Mouse (Mus musculus) heart, embryonic 14.5 days (tissue): ENCODE data around the gene Gm8994. TPM values are rescaled to one million over a fixed set of nuclear protein-coding genes. Genes with fewer than 3 reads are reported as not detected.

ENCODE experiments used
- ATAC-seq: fragments of 200-750 bp; cut with Nextera tagmentation; 2 replicates; pipeline ENCODE4 v1.8.0; 2017; ENCODE audit warnings: low read depth, moderate TSS enrichment; ENCODE audit not compliant: insufficient number of reproducible peaks, insufficient read depth, low FRiP score
- H3K27ac ChIP-seq, 2 experiments: fragments of 200-500 bp in 1 of 2; fragments of 300-500 bp in 1 of 2; sonication (generic) in 1 of 2; replicated peaks in 1 of 2; 2 replicates each; pipeline ENCODE4 v1.5.1; 2012 to 2014; ENCODE audit warnings: low read depth in 2 of 2, low read length in 2 of 2, control low read depth in 1 of 2, mild to moderate bottlenecking in 1 of 2, mixed read lengths in 1 of 2; ENCODE audit not compliant: control insufficient read depth in 1 of 2, insufficient read depth in 1 of 2
- H3K27me3 ChIP-seq: fragments of 300-500 bp; sonication (generic); 2 replicates; pipeline ENCODE4 v1.6.1; 2014; ENCODE audit warnings: mild to moderate bottlenecking, low read length, control low read depth; ENCODE audit not compliant: control insufficient read depth, insufficient read depth
- H3K36me3 ChIP-seq: fragments of 300-500 bp; sonication (generic); 2 replicates; pipeline ENCODE4 v1.6.1; 2014; ENCODE audit warnings: mild to moderate bottlenecking, control low read depth, low read length, mixed read lengths; ENCODE audit not compliant: control insufficient read depth, insufficient read depth
- H3K4me1 ChIP-seq, 2 experiments: fragments of 200-500 bp in 1 of 2; fragments of 300-500 bp in 1 of 2; sonication (generic) in 1 of 2; 2 replicates each; pipeline ENCODE4 v1.6.1; 2012 to 2014; ENCODE audit warnings: low read length in 2 of 2, control low read depth in 1 of 2, mixed read lengths in 1 of 2; ENCODE audit not compliant: control insufficient read depth in 2 of 2, insufficient read depth in 2 of 2
- H3K4me2 ChIP-seq: fragments of 300-500 bp; sonication (generic); 2 replicates; pipeline ENCODE4 v1.6.1; 2014; ENCODE audit warnings: mild to moderate bottlenecking, low read length
- H3K4me3 ChIP-seq, 2 experiments: fragments of 200-500 bp in 1 of 2; fragments of 300-500 bp in 1 of 2; sonication (generic) in 1 of 2; 2 replicates each; pipeline ENCODE4 v1.5.1; 2012 to 2014; ENCODE audit warnings: low read length in 2 of 2, mild to moderate bottlenecking in 2 of 2, control low read depth in 1 of 2, low read depth in 1 of 2, moderate library complexity in 1 of 2; ENCODE audit not compliant: control insufficient read depth in 1 of 2, insufficient read depth in 1 of 2
- H3K9ac ChIP-seq: fragments of 300-500 bp; sonication (generic); 2 replicates; pipeline ENCODE4 v1.6.1; 2014; ENCODE audit warnings: mild to moderate bottlenecking, low read length
- H3K9me3 ChIP-seq: fragments of 300-500 bp; sonication (generic); 2 replicates; pipeline ENCODE4 v1.6.1; 2016; ENCODE audit warnings: low read length, control low read depth; ENCODE audit not compliant: control insufficient read depth
- WGBS: fragments of 180-500 bp; shearing (Covaris S2); extraction: QIAGEN DNeasy Blood & Tissue Kit; methylation state at CpG from one replicate; pipeline ENCODE4 v1.1.7; 2014; 5-methylcytosine and 5-hydroxymethylcytosine counted together
- polyA plus RNA-seq: library from polyadenylated mRNA; unstranded; fragments of >200 nt; fragmentation: Nextera tagmentation; extraction: Ambion mirVana; gene quantifications from 2 replicates; pipeline ENCODE4 v1.2.1, GENCODE M21; 2014

Gm8994 gene
- polyA plus RNA-seq, 1 experiment from 2014 or later, result not detected

DNA sequence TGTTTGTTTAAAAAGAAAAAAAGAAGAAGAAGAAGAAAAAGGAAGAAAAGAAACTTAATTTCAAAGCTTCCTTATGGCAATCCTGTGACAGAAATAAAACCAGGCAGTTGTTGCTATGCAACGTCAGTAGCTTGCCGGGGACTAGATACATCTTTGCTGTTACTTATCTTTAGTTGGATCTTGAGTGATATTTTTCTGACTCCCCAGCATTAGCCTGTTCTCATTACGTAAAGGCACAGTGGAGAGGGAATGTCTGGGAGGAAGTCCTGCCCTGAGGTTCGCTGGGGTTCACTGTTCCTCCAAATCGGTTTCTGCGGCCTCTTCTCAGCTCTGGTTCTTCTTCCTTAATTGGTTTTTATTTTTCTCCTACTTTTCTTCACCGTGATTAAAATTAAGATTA, 16.5 kb downstream of the Gm8994 start:
- Histone ChIP-seq H3K4me1 (no peaks in the 10 kb centered on the region), H3K4me2 (no peak overlapping the region), H3K27ac (no peak overlapping the region), H3K9ac (no peak overlapping the region), H3K27me3 (no peaks in the 10 kb centered on the region), H3K9me3 (no peaks in the 10 kb centered on the region), H3K4me3 (no peak overlapping the region), H3K36me3 (no peaks in the 10 kb centered on the region)
- ATAC-seq, result no peak
- 82% methylated on average over 7 of the region's 7 CpGs for whole genome bisulfite sequencing

DNA sequence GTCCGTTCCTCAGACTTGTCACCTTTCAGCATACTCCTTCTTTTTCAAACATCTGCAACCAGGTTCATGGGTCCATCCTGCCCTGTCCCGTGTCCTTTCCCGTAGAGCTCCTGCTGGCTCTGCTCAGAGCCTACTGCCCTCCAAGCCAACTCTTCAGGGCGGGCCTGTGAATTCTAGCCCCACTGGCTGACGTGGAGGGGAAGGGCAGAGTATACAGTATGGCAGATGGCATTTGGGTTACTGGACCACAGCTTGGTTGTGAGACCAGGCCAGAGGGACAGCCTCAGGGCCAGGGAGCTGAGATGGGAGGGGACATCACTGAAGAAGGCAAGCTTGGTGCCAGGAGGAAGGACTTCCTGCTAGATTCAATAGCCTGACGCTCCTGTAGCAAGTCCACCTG, 17.7 kb downstream of the Gm8994 start:
- 82% methylated on average over 6 of the region's 6 CpGs for WGBS

GRCm38 (mm10) chr6:136345641-136346040, 18.3 kb downstream of the Gm8994 start:
- WGBS, result 79% methylated on average over 7 of the region's 7 CpGs
- H3K36me3 ChIP-seq, result no peaks in the 10 kb centered on the region

More for the DNA sequence above, 17.7 kb downstream of the Gm8994 start:
- H3K36me3 ChIP-seq, result no peaks in the 10 kb centered on the region
- no peaks in the 10 kb centered on the region for H3K9me3 ChIP-seq
- no peak for ATAC-seq
- H3K9ac ChIP-seq, result no peak overlapping the region
- no peak overlapping the region for H3K4me3 ChIP-seq
- H3K4me1 ChIP-seq, result no peaks in the 10 kb centered on the region
- H3K27ac ChIP-seq, result no peak overlapping the region
- H3K27me3 ChIP-seq, result no peaks in the 10 kb centered on the region
- H3K4me2 ChIP-seq, result no peak overlapping the region

GRCm38 (mm10) chr6:136347053-136347452, 19.7 kb downstream of the Gm8994 start:
- Histone ChIP-seq H3K36me3 (no peaks in the 10 kb centered on the region), H3K27me3 (no peaks in the 10 kb centered on the region), H3K9ac (no peak overlapping the region), H3K9me3 (no peaks in the 10 kb centered on the region), H3K27ac (no peak overlapping the region), H3K4me2 (no peak overlapping the region), H3K4me3 (no peak overlapping the region), H3K4me1 (no peaks in the 10 kb centered on the region)
- no peak for ATAC-seq
- 65% methylated on average over 5 of the region's 5 CpGs for WGBS

More at GRCm38 (mm10) chr6:136345641-136346040, 18.3 kb downstream of the Gm8994 start:
- H3K4me2 ChIP-seq, result no peak overlapping the region
- no peak overlapping the region for H3K9ac ChIP-seq
- H3K9me3 ChIP-seq, result no peaks in the 10 kb centered on the region
- H3K4me3 ChIP-seq, result no peak overlapping the region
- H3K27me3 ChIP-seq, result no peaks in the 10 kb centered on the region
- H3K27ac ChIP-seq, result no peak overlapping the region
- no peak for ATAC-seq
- no peaks in the 10 kb centered on the region for H3K4me1 ChIP-seq

- 55% methylated on average over 9 of the region's 9 CpGs for WGBS
- Histone ChIP-seq H3K4me1 (no peaks in the 10 kb centered on the region), H3K27me3 (no peaks in the 10 kb centered on the region), H3K9me3 (no peaks in the 10 kb centered on the region), H3K4me2 (no peak overlapping the region), H3K27ac (no peak overlapping the region), H3K4me3 (no peak overlapping the region), H3K9ac (no peak overlapping the region), H3K36me3 (no peaks in the 10 kb centered on the region)
- no peak for ATAC-seq
Observed at GRCm38 (mm10) chr6:136347631-136348030, 20.3 kb downstream of the Gm8994 start.

DNA sequence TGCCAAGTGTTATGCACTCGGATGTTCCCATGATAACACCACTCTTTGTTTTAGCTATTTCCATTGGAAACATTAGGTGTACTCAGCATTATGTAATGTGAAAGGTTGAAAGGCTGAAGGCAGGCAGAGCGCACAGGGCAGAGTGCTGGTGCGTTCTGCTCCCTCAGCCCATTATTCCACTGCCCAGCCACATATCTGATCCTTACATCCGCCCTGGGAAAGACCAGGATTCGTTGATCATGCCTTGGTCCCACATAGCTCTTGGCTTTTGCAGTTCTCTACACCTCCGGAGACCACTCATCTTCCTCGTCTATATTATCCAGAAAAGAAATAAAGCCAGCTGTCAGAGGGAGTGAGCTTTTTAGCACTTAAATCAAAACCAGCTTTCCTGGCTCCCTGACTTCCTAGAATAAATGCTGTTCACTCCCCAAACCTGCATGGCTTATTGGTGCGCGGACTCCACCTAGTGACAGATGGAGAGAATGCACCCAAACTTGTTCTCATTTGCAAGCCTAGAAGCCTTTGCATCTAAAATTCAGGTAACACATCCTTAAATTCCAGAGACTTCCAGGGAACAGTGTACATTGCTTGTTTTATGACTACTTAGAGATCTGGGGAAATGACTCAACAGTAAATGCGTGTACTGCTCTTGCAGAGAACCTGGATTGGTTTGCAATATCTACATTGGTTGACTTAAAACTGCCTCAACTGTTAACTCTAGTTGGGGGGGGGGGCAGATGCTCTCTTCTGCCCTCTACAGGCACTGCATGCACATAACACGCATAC, 26.3 kb downstream of the Gm8994 start:
- H3K27me3 ChIP-seq, result no peaks in the 10 kb centered on the region
- H3K36me3 ChIP-seq, result no peaks in the 10 kb centered on the region
- WGBS, result 37% methylated on average over 11 of the region's 11 CpGs
- ATAC-seq, result no peak
- H3K4me2 ChIP-seq, result no peak overlapping the region
- H3K27ac ChIP-seq, result no peak overlapping the region
- H3K4me3 ChIP-seq, result no peak overlapping the region
- no peaks in the 10 kb centered on the region for H3K9me3 ChIP-seq
- H3K4me1 ChIP-seq, result no peaks in the 10 kb centered on the region
- no peak overlapping the region for H3K9ac ChIP-seq

DNA sequence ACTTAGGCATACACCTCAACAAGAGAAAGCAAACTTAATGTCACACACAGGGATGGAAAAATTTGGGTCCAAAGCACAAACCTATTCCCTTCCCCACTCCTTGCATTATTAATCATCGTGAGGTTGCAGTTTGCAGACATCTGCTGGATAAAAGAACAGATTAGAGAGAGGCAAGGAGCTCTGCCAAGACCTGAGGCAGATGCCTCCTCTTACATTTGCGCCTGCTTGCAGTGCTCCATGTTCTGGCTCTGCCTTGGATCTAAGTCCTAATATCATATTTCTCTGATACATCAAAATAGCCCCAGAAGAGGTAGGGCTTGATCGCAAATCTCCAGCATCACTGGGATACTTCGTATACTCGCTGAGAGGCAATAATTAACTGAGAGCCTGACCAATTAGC, 31.1 kb downstream of the Gm8994 start:
- no peaks in the 10 kb centered on the region for H3K9me3 ChIP-seq
- no peaks in the 10 kb centered on the region for H3K27me3 ChIP-seq
- no peak overlapping the region for H3K27ac ChIP-seq
- ATAC-seq, result no peak
- no peak overlapping the region for H3K9ac ChIP-seq
- H3K4me2 ChIP-seq, result no peak overlapping the region
- H3K36me3 ChIP-seq, result no peaks in the 10 kb centered on the region
- 81% methylated on average over 5 of the region's 5 CpGs for WGBS
- no peaks in the 10 kb centered on the region for H3K4me1 ChIP-seq
- no peak overlapping the region for H3K4me3 ChIP-seq

DNA sequence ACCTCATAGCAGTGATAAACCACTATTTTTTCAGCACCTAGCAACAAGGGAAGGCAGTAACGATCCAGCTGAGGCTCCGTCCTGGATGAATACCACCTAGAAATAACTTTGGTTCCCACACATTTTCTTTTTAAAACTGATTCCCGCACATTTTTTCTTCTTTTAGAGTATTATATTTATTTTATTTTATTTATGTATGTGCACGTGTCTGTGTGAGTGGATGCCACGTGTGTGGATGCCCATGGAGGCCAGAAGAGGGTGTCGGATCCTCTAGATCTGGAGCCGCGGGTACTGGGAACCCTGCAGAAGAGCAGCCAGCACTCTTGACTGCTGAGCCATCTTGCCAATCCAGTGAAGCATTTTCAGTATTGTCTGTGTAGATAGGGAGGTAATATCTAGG, 36.0 kb downstream of the Gm8994 start:
- H3K9me3 ChIP-seq, result no peaks in the 10 kb centered on the region
- 78% methylated on average over 8 of the region's 8 CpGs for whole genome bisulfite sequencing
- no peak overlapping the region for H3K27ac ChIP-seq
- ATAC-seq, result no peak
- H3K36me3 ChIP-seq, result no peaks in the 10 kb centered on the region
- no peaks in the 10 kb centered on the region for H3K27me3 ChIP-seq
- H3K4me2 ChIP-seq, result no peak overlapping the region
- no peaks in the 10 kb centered on the region for H3K4me1 ChIP-seq
- H3K9ac ChIP-seq, result no peak overlapping the region
- H3K4me3 ChIP-seq, result no peak overlapping the region
